Mouse (Mus musculus) kidney, embryonic 14.5 days (tissue): Measurements from ENCODE around the gene Tut1. TPM values are rescaled to one million over a fixed set of nuclear protein-coding genes. Genes with fewer than 3 reads are reported as not detected.
A peak's percentile ranks its signal among the peaks of the same experiment; 100 is the strongest.

Experiments used
- ATAC-seq: fragments of 200-750 bp; cut with Nextera tagmentation; 2 replicates; pipeline ENCODE4 v1.8.0; 2017; ENCODE audit warnings: moderate number of reproducible peaks, mild to moderate bottlenecking, moderate TSS enrichment, moderate library complexity; ENCODE audit not compliant: low FRiP score, low TSS enrichment
- H3K27ac ChIP-seq: fragments of 300-500 bp; sonication (generic); 2 replicates; pipeline ENCODE4 v1.5.1; 2014; ENCODE audit warnings: low read depth, mild to moderate bottlenecking, low read length, moderate library complexity, mixed read lengths
- H3K27me3 ChIP-seq: fragments of 300-500 bp; sonication (generic); 2 replicates; pipeline ENCODE4 v1.6.1; 2014; ENCODE audit warnings: mild to moderate bottlenecking, low read length; ENCODE audit not compliant: control insufficient read depth, insufficient read depth
- H3K36me3 ChIP-seq: fragments of 300-500 bp; sonication (generic); 2 replicates; pipeline ENCODE4 v1.6.1; 2014; ENCODE audit warnings: low read length, mixed read lengths; ENCODE audit not compliant: control insufficient read depth, insufficient read depth
- H3K4me1 ChIP-seq: fragments of 300-500 bp; sonication (generic); 2 replicates; pipeline ENCODE4 v1.6.1; 2014; ENCODE audit warnings: low read length, mixed read lengths; ENCODE audit not compliant: control insufficient read depth, insufficient read depth
- H3K4me2 ChIP-seq: fragments of 300-500 bp; sonication (generic); replicated peaks from 2 replicates; pipeline ENCODE4 v1.6.1; 2014; ENCODE audit warnings: low read depth, mild to moderate bottlenecking, low read length
- H3K4me3 ChIP-seq: fragments of 300-500 bp; sonication (generic); 2 replicates; pipeline ENCODE4 v1.5.1; 2014; ENCODE audit warnings: mild to moderate bottlenecking, low read length
- H3K9ac ChIP-seq: fragments of 300-500 bp; sonication (generic); 2 replicates; pipeline ENCODE4 v1.6.1; 2014; ENCODE audit warnings: low read depth, mild to moderate bottlenecking, low read length, moderate library complexity
- H3K9me3 ChIP-seq: fragments of 300-500 bp; sonication (generic); 2 replicates; pipeline ENCODE4 v1.6.1; 2016; ENCODE audit warnings: low read length; ENCODE audit not compliant: control insufficient read depth
- WGBS: fragments of 180-500 bp; shearing (Covaris S2); extraction: QIAGEN DNeasy Blood & Tissue Kit; methylation state at CpG from one replicate; pipeline ENCODE4 v1.1.7; 2014; 5-methylcytosine and 5-hydroxymethylcytosine counted together
- polyA plus RNA-seq: library from polyadenylated mRNA; unstranded; fragments of >200 nt; fragmentation: Nextera tagmentation; extraction: Ambion mirVana; gene quantifications from 2 replicates; pipeline ENCODE4 v1.2.1, GENCODE M21; 2014

The Tut1 gene
- polyA plus RNA-seq: 25.1 and 31.7 TPM in 2 replicates

- peaks cover 60% of the 10 kb centered on the region for H3K36me3 ChIP-seq
- peak within 1 kb of the TSS; percentile 79 for H3K4me3 ChIP-seq
- 5% methylated on average over 46 of the region's 46 CpGs for WGBS
- peak within 1 kb of the TSS; percentile 82 for H3K4me2 ChIP-seq
- no peaks in the 10 kb centered on the region for H3K9me3 ChIP-seq
- peak within 1 kb of the TSS; percentile 73 for H3K9ac ChIP-seq
- H3K4me1 ChIP-seq: peaks cover 4% of the 10 kb centered on the region; the same call in 1 of the 2 replicates
- H3K27me3 ChIP-seq: no peaks in the 10 kb centered on the region
- H3K27ac ChIP-seq: peak within 1 kb of the TSS; percentile 71
- ATAC-seq: peak; percentile 95
Observed at GRCm38 (mm10) chr19:8953135-8954039, at the start of gene Tut1. Gene Tut1 (plus strand): TSS chr19:8953847.

- no peak overlapping the region for H3K9ac ChIP-seq
- H3K36me3 ChIP-seq: peaks cover 97% of the 10 kb centered on the region
- no peak overlapping the region for H3K4me2 ChIP-seq
- no peaks in the 10 kb centered on the region for H3K4me1 ChIP-seq
- WGBS: 85% methylated on average over 6 of the region's 6 CpGs
- H3K27ac ChIP-seq: no peak overlapping the region
- ATAC-seq: no peak
- H3K27me3 ChIP-seq: no peaks in the 10 kb centered on the region
- no peak overlapping the region for H3K4me3 ChIP-seq
- H3K9me3 ChIP-seq: no peaks in the 10 kb centered on the region
Observed at GRCm38 (mm10) chr19:8908531-8908930, 45.1 kb upstream of the Tut1 start.

- no peak for ATAC-seq
- Histone ChIP-seq H3K4me3 (no peak overlapping the region), H3K4me2 (no peak overlapping the region), H3K9me3 (no peaks in the 10 kb centered on the region), H3K27ac (no peak overlapping the region), H3K36me3 (peaks cover 100% of the 10 kb centered on the region), H3K4me1 (no peaks in the 10 kb centered on the region), H3K9ac (no peak overlapping the region), H3K27me3 (no peaks in the 10 kb centered on the region)
- WGBS: 88% methylated on average over 5 of the region's 5 CpGs
Observed at GRCm38 (mm10) chr19:8911810-8912209, 41.8 kb upstream of the Tut1 start.

- 97% methylated on average over 3 of the region's 3 CpGs for WGBS
- Histone ChIP-seq H3K27me3 (no peaks in the 10 kb centered on the region), H3K9ac (no peak overlapping the region), H3K27ac (no peak overlapping the region), H3K9me3 (no peaks in the 10 kb centered on the region), H3K4me1 (no peaks in the 10 kb centered on the region), H3K4me2 (no peak overlapping the region), H3K36me3 (peaks cover 80% of the 10 kb centered on the region), H3K4me3 (no peak overlapping the region)
- ATAC-seq: no peak
Observed at GRCm38 (mm10) chr19:8914212-8914611, 39.4 kb upstream of the Tut1 start.

- WGBS: 96% methylated on average over 3 of the region's 3 CpGs
Observed at GRCm38 (mm10) chr19:8919000-8919399, 34.6 kb upstream of the Tut1 start.

GRCm38 (mm10) chr19:8919684-8920072 is 34.0 kb upstream of the Tut1 start:
- Histone ChIP-seq H3K27ac (peak overlapping the region; percentile 82), H3K9me3 (no peaks in the 10 kb centered on the region), H3K9ac (peak overlapping the region; percentile 68; the same call in 1 of the 2 replicates), H3K4me3 (peak overlapping the region; percentile 72; the same call in 1 of the 2 replicates), H3K4me1 (peaks cover 10% of the 10 kb centered on the region; the same call in 1 of the 2 replicates), H3K4me2 (peak overlapping the region; percentile 68), H3K27me3 (no peaks in the 10 kb centered on the region), H3K36me3 (peaks cover 32% of the 10 kb centered on the region)
- 63% methylated on average over 6 of the region's 6 CpGs for WGBS
- no peak; the same call in 1 of the 2 replicates for ATAC-seq

More at GRCm38 (mm10) chr19:8919000-8919399, 34.6 kb upstream of the Tut1 start:
- Histone ChIP-seq H3K36me3 (peaks cover 36% of the 10 kb centered on the region), H3K9ac (no peak overlapping the region), H3K4me1 (peaks cover 10% of the 10 kb centered on the region; the same call in 1 of the 2 replicates), H3K4me2 (no peak overlapping the region), H3K27me3 (no peaks in the 10 kb centered on the region), H3K9me3 (no peaks in the 10 kb centered on the region), H3K27ac (no peak overlapping the region), H3K4me3 (no peak overlapping the region)
- no peak for ATAC-seq

- H3K4me3 ChIP-seq: peak within 1 kb of the TSS; percentile 72
- ATAC-seq: peak; percentile 98
- WGBS: 2% methylated on average over 47 of the region's 50 CpGs
Observed at GRCm38 (mm10) chr19:8920073-8920736, 33.4 kb upstream of the Tut1 start, which contains the start of gene B3gat3. Gene B3gat3 (plus strand): TSS chr19:8920374.

GRCm38 (mm10) chr19:8920836-8921291 is 32.8 kb upstream of the Tut1 start:
- peak overlapping the region; percentile 68 for H3K9ac ChIP-seq
- H3K27me3 ChIP-seq: no peaks in the 10 kb centered on the region
- peak overlapping the region; percentile 72 for H3K4me3 ChIP-seq
- peaks cover 25% of the 10 kb centered on the region for H3K36me3 ChIP-seq
- peaks cover 10% of the 10 kb centered on the region; the same call in 1 of the 2 replicates for H3K4me1 ChIP-seq
- H3K27ac ChIP-seq: peak overlapping the region; percentile 82
- ATAC-seq: no peak
- under 1% methylated on average over 6 of the region's 6 CpGs for WGBS
- no peaks in the 10 kb centered on the region for H3K9me3 ChIP-seq
- peak overlapping the region; percentile 68 for H3K4me2 ChIP-seq

More at GRCm38 (mm10) chr19:8920073-8920736, 33.4 kb upstream of the Tut1 start, which contains the start of gene B3gat3:
- Histone ChIP-seq H3K9me3 (no peaks in the 10 kb centered on the region), H3K27ac (peak within 1 kb of the TSS; percentile 82), H3K4me1 (peaks cover 10% of the 10 kb centered on the region; the same call in 1 of the 2 replicates), H3K27me3 (no peaks in the 10 kb centered on the region), H3K36me3 (peaks cover 27% of the 10 kb centered on the region), H3K4me2 (peak within 1 kb of the TSS; percentile 68), H3K9ac (peak within 1 kb of the TSS; percentile 68)
